Mouse (Mus musculus) CH12.LX (cell line): Measurements from ENCODE around the gene Aldh1a2. TPM values are rescaled to one million over a fixed set of nuclear protein-coding genes. Genes with fewer than 3 reads are reported as not detected.

ENCODE experiments used
- DNase-seq: peaks from one replicate; pipeline ENCODE4 v3.0.0-alpha.2; 2013; ENCODE audit errors: extremely low read depth
- H3K27ac ChIP-seq: 2 replicates; pipeline ENCODE4 v1.5.1; 2012; ENCODE audit warnings: low read depth, mild to moderate bottlenecking, control low read depth, moderate library complexity; ENCODE audit not compliant: insufficient read depth
- H3K27me3 ChIP-seq: replicated peaks from 2 replicates; pipeline ENCODE3; 2012; ENCODE audit warnings: inconsistent platforms
- H3K36me3 ChIP-seq, 2 experiments: replicated peaks in 1 of 2; 2 replicates each; pipeline versions ENCODE3 to v1.6.1; 2012; ENCODE audit warnings: inconsistent platforms in 1 of 2, low read length in 1 of 2, mild to moderate bottlenecking in 1 of 2, mixed read lengths in 1 of 2, moderate library complexity in 1 of 2; ENCODE audit not compliant: control insufficient read depth in 1 of 2, insufficient read depth in 1 of 2
- H3K4me1 ChIP-seq, 2 experiments: 2 replicates each; pipeline ENCODE4 v1.6.1; 2012; ENCODE audit warnings: inconsistent platforms in 1 of 2, moderate library complexity in 1 of 2; ENCODE audit not compliant: insufficient read depth in 2 of 2, control insufficient read depth in 1 of 2
- H3K4me2 ChIP-seq: 2 replicates; pipeline ENCODE4 v1.6.1; 2012; ENCODE audit warnings: low read depth, mild to moderate bottlenecking, control low read depth; ENCODE audit not compliant: poor library complexity, insufficient read depth, severe bottlenecking
- H3K4me3 ChIP-seq, 3 experiments: fragments of 150-350 bp in 1 of 3; sonication (generic) in 1 of 3; replicated peaks in 1 of 3; 2 replicates each; pipeline versions ENCODE3 to v1.5.1; 2011 to 2012; ENCODE audit warnings: low read depth in 2 of 3, low read length in 2 of 3, mild to moderate bottlenecking in 2 of 3, moderate library complexity in 2 of 3, control low read depth in 1 of 3, improper control_type of control experiment in 1 of 3, inconsistent platforms in 1 of 3, mixed read lengths in 1 of 3; ENCODE audit not compliant: poor library complexity in 1 of 3
- H3K79me2 ChIP-seq: replicated peaks from 2 replicates; pipeline ENCODE4 v1.6.1; 2012; ENCODE audit warnings: mild to moderate bottlenecking, moderate library complexity; ENCODE audit not compliant: control insufficient read depth, poor library complexity, insufficient read depth, severe bottlenecking; ENCODE audit errors: extremely low read depth
- H3K9ac ChIP-seq: 2 replicates; pipeline ENCODE4 v1.6.1; 2012; ENCODE audit warnings: low read depth, mild to moderate bottlenecking, control low read depth, moderate library complexity; ENCODE audit not compliant: insufficient read depth
- H3K9me3 ChIP-seq: replicated peaks from 2 replicates; pipeline ENCODE3; 2012; ENCODE audit warnings: low read length, inconsistent platforms, mixed read lengths
- BHLHE40 ChIP-seq: IDR thresholded peaks from 2 replicates; pipeline ENCODE4 v1.6.1; 2011; ENCODE audit warnings: mild to moderate bottlenecking, low read depth, low read length, improper control_type of control experiment
- E2F4 ChIP-seq: IDR thresholded peaks from 2 replicates; pipeline ENCODE4 v1.6.1; 2011; ENCODE audit warnings: low read depth, low read length, improper control_type of control experiment; ENCODE audit not compliant: insufficient replicate concordance
- EP300 ChIP-seq: IDR thresholded peaks from 2 replicates; pipeline ENCODE4 v1.6.1; 2011; ENCODE audit warnings: low read length, improper control_type of control experiment
- HCFC1 ChIP-seq: IDR thresholded peaks from 2 replicates; pipeline ENCODE4 v1.6.1; 2012; ENCODE audit warnings: low read depth, mild to moderate bottlenecking, inconsistent platforms, low read length, improper control_type of control experiment
- IRF4 ChIP-seq: IDR thresholded peaks from 2 replicates; pipeline ENCODE4 v1.6.1; 2014; ENCODE audit warnings: low read depth, mild to moderate bottlenecking, inconsistent platforms, low read length, improper control_type of control experiment
- MAZ ChIP-seq: IDR thresholded peaks from 2 replicates; pipeline ENCODE4 v1.6.1; 2012; ENCODE audit warnings: low read depth, mild to moderate bottlenecking, inconsistent platforms, low read length, improper control_type of control experiment, moderate library complexity
- MEF2A ChIP-seq: IDR thresholded peaks from 2 replicates; pipeline ENCODE4 v1.6.1; 2014; ENCODE audit warnings: low read depth, mild to moderate bottlenecking, inconsistent platforms, low read length, improper control_type of control experiment, borderline replicate concordance
- MXI1 ChIP-seq: IDR thresholded peaks from 2 replicates; pipeline ENCODE4 v1.6.1; 2011; ENCODE audit warnings: mild to moderate bottlenecking, low read depth, low read length, improper control_type of control experiment
- MYC ChIP-seq: IDR thresholded peaks from 2 replicates; pipeline ENCODE4 v1.6.1; 2011; ENCODE audit warnings: low read depth, mild to moderate bottlenecking, improper control_type of control experiment, low read length
- NELFE ChIP-seq: IDR thresholded peaks from 2 replicates; pipeline ENCODE4 v1.6.1; 2011; ENCODE audit warnings: low read depth, low read length, improper control_type of control experiment
- NRF1 ChIP-seq: IDR thresholded peaks from 2 replicates; pipeline ENCODE4 v1.6.1; 2014; ENCODE audit warnings: low read depth, mild to moderate bottlenecking, inconsistent platforms, low read length, improper control_type of control experiment, moderate library complexity
- RAD21 ChIP-seq: IDR thresholded peaks from 2 replicates; pipeline ENCODE4 v1.6.1; 2011; ENCODE audit warnings: low read depth, mild to moderate bottlenecking, low read length, improper control_type of control experiment, moderate library complexity
- USF2 ChIP-seq: conservative IDR thresholded peaks from 2 replicates; pipeline ENCODE4 v1.6.1; 2011; ENCODE audit warnings: low read depth, low read length, improper control_type of control experiment
- ZKSCAN1 ChIP-seq: IDR thresholded peaks from 2 replicates; pipeline ENCODE4 v1.6.1; 2012; ENCODE audit warnings: low read depth, inconsistent platforms, low read length, improper control_type of control experiment, borderline replicate concordance
- ZNF384 ChIP-seq: IDR thresholded peaks from 2 replicates; pipeline ENCODE4 v1.6.1; 2012; ENCODE audit warnings: low read depth, low read length, improper control_type of control experiment, inconsistent platforms
- dilution Hi-C: fragments of 300-500 bp; cut with MboI; formaldehyde crosslinking; loops from 2 replicates; pipeline ENCODE4 v1.14.3; 2020; ENCODE audit warnings: low sequenced_read_pairs; ENCODE audit not compliant: extremely low pct_unique_long_range_greater_than_20kb, extremely low pct_ligation_motif_present
- in situ Hi-C: fragments of 300-500 bp; cut with MboI; formaldehyde crosslinking; loops from 3 replicates; pipeline ENCODE4 v1.14.3; 2019; ENCODE audit warnings: low sequenced_read_pairs, low pct_ligation_motif_present, low pct_unique_long_range_greater_than_20kb, mixed read lengths
- polyA plus RNA-seq: library from polyadenylated mRNA; unstranded; fragments of >175 nt; gene quantifications from 2 replicates; pipeline ENCODE4 v1.2.1, GENCODE M21; 2012; ENCODE audit warnings: low read depth; ENCODE audit not compliant: insufficient read length
- total RNA-seq, 2 experiments: library from RNA; depleted of rRNA; stranded (reverse); fragments of 300-350 nt in 1 of 2; fragments of >200 nt in 1 of 2; gene quantifications; 2 replicates each; pipeline ENCODE4 v1.2.3; 2012 to 2014

The Aldh1a2 gene
- total and polyA plus RNA-seq, 3 experiments = 0.77 to 11.9 (median 1.4) TPM

DNA sequence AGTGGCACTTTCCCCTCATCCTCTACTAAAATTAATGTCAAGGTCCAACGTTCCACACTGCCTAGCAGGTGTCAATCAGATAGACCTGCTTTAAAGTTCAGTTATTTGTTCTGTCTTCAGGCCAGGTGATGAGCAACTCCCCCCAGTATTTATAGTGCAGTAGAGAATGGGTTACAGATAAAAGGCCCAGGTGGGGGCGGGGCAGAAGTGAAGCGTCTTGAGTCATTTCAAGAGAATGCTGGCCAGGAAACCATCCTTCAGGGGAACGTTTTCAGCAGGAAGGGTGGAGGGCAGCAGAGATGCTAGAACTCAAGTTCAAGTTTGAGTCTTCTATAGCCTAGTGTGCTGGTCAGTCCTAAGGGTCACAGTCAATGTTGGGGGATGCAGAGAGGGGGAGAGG is 121.1 kb downstream of the Aldh1a2 start (continued):
- TF ChIP-seq MYC = no peak
- TF ChIP-seq HCFC1 = no peak
- no peak for TF ChIP-seq RAD21

DNA sequence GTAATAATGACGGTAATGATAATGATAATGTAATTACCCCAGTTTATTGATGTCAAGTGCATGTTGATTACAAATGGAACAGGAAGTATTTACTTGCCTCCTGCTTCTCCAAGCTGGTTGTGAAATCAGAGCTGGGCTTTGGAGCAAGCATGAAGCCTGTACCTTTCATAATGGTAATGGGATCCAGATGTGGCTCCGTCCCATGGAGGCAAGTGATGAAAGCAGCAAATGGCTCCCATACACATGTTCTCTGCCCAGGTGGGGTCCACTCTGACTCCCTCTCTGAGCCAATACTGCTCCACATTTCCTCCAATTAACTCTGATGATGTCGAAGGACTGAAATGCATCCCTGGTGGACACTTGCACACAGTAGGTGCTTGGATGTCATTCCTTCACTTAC is 121.8 kb downstream of the Aldh1a2 start:
- Histone ChIP-seq H3K27ac (no peak overlapping the region), H3K4me1 (peaks cover 3 to 20% of the 10 kb centered on the region in 2 experiments; a peak in 2 of 4 replicates), H3K27me3 (peaks cover 2% of the 10 kb centered on the region), H3K9ac (no peak overlapping the region), H3K79me2 (no peaks in the 10 kb centered on the region), H3K4me3 (no peak overlapping the region), H3K4me2 (no peak overlapping the region), H3K36me3 (no peaks in the 10 kb centered on the region), H3K9me3 (no peaks in the 10 kb centered on the region)
- in situ Hi-C loops (no loop called here), dilution Hi-C loops (no loop called here)
- no peak for TF ChIP-seq MXI1
- no peak for TF ChIP-seq BHLHE40
- no peak for TF ChIP-seq MEF2A
- TF ChIP-seq E2F4 = no peak
- no peak for TF ChIP-seq EP300
- TF ChIP-seq IRF4 = no peak
- TF ChIP-seq ZKSCAN1 = no peak
- no peak for TF ChIP-seq USF2
- DNase-seq = no peak

DNA sequence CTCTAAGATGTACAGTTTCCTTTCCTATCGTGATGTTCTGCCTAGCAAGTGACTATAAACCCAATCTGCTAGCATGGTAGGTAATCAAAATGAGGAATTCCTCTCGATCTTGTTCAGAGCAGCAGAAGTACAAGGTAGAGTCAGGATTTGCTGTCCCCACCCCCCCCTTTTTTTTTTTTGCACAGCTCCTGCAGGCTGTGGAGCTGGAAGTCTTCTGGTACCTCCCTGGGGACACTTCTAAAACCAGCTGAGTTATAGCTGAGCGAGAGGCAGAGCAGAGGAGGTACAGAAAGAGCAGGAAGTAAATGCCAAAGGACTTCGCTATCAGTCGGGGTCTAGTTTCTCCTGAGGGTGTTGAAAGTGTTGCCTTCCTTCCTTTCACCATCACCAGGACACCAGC is 124.5 kb downstream of the Aldh1a2 start:
- Histone ChIP-seq H3K79me2 (no peaks in the 10 kb centered on the region), H3K27me3 (no peaks in the 10 kb centered on the region), H3K4me1 (peaks cover 3 to 20% of the 10 kb centered on the region in 2 experiments; a peak in 2 of 4 replicates), H3K4me3 (no peak overlapping the region), H3K9ac (no peak overlapping the region), H3K9me3 (no peaks in the 10 kb centered on the region), H3K27ac (no peak overlapping the region), H3K36me3 (no peaks in the 10 kb centered on the region), H3K4me2 (no peak overlapping the region)
- in situ Hi-C loops = no loop called here
- DNase-seq = no peak
- no peak for TF ChIP-seq NELFE
- no peak for TF ChIP-seq MAZ
- no peak for TF ChIP-seq NRF1
- TF ChIP-seq ZNF384 = peak; percentile 54
- dilution Hi-C loops = no loop called here

Other genes with a start within 250 kb of the Aldh1a2 start
- 0.08 TPM in 1 of 2 replicates, not detected in the other for gene Aqp9, start 47.1 kb upstream of the Aldh1a2 start, total RNA-seq (2012; rRNA removed)
- gene Aqp9, start 47.1 kb upstream of the Aldh1a2 start, total RNA-seq (2014; rRNA removed) = not detected in 2 replicates
- gene Aqp9, start 47.1 kb upstream of the Aldh1a2 start, polyA plus RNA-seq = not detected in 2 replicates